Mouse (Mus musculus) layer of hippocampus, adult 11-12 months (tissue): ENCODE results near the gene Ifnar2.

Experiments
- DNase-seq: peaks from one replicate; pipeline ENCODE4 v3.0.0; 2022; ENCODE audit warnings: low spot score

The Ifnar2 gene

DNA sequence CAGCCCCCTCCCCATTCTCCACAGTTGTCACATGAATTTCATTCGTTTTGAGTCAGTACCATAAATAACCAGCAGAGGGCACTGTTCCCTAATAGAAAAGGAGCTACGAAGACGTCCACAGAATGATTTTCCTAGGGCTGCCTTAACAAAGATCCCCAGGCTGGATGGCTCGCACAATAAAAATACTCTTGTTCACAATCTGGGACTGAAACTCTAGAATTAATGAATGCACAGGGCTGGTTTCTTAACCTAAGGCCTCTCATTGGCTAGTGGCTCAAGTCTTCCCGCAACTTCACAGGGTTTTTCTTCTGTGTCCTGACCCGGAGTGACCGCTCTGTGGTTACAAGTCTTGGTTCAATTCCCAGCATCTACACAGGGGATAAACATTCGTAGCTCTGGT, 14.0 kb upstream of the Ifnar2 start:
- DNase-seq: peak; percentile 68

DNA sequence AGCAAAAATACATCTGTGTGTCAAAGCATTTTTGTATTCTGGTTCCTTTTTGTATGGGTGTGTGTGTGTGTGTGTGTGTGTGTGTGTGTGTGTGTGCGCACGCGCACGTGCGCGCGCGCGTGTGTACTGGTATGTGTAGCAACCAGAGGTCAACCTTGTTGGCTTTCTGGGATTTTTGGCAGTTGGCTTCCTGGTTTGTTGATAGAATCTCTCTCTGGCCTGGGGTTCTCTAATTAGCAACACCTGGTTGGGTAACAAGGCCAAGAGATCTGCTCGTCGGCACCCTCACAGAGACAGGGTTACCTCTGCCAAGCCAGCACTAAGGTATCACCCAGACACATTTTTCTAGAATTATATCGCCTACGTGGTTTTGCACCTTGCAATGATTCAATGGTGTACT, 13.1 kb upstream of the Ifnar2 start:
- no peak for DNase-seq

DNA sequence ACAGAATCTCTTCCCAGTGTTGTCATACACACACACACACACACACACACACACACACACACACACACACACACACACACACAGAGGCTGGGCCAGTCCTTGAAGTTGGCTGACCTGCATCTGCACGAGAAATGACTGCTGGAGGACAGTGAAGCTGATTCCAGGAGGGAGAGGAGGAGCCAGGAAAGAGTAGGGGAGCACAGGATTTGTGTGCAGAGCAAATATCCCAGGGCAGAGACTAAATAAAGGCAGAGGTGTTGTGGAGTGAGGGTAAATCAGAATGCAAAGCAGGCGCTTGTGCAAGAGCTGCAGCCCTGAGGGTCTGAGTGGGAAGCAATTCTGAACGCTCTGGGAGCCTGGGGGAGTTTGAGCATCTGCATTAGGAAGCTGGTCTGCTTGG, 12.4 kb upstream of the Ifnar2 start:
- no peak for DNase-seq

DNA sequence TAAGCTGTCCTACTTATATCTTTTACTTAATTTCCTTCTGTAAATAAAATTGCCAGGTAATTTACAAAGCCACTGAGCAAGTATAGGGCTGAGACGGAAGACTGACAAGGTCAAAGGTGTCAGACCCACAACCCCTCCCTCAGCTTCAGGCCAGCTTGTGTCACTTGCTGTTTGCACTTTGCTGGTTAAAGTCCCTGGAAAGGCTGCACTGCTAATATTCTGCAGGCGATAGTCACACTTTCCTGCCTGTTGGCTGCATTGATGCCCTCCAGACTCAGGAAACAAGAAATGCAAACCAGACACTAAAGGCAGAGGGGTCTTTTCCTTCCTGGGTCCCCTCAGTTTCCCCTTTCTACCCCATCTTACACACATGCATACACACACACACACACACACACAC, 10.6 kb upstream of the Ifnar2 start:
- no peak for DNase-seq

DNA sequence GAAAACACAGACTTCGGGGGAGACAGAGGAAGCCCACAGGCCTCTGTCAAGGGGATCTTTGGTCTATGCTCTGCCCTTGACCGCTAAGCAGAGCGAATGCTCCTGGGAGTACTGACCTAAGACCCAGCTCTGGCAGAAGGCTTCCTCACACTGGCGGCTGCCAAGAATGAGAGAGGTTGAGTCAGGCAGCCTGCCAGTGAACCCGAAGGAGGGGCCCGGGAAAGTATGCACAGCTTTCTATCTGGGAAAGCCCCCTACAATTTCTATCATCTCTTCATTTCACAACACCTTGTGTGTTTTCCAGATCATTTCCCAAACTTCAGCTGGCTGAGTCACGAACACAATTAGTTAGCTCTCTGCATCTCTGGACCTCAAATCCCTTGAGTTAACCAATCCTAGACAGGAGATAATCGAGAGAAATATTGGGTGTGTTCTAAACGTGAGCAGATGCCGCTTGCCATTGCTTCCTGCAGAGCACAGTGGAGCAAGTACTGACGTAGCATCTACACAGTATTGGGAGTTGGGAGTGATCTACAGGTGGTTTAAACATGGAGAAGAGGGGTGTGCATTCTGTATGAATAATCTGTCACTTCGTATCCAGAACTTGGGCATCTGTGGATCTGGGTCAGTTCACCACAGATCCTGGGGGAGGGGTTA, 9.8 kb upstream of the Ifnar2 start:
- DNase-seq: no peak

DNA sequence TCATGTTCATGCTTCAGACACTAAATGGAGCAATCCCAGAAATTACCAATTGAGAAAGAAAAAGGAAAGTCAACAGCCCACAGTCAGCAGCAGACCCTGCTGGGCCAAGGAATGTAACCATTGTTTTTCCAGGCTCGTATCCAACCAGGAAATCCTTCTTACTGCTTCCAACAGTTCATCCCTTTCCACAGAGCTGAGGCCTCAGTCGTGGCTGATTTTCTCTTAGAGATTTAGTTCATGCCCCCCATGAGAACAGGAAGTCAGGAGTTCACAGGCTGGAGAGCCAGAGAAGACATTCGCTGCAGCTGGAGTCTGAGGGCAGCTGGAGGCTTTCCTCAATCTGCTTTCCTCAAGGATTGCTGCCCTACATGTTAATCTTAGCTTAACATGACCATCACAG, 9.1 kb upstream of the Ifnar2 start:
- DNase-seq: no peak

DNA sequence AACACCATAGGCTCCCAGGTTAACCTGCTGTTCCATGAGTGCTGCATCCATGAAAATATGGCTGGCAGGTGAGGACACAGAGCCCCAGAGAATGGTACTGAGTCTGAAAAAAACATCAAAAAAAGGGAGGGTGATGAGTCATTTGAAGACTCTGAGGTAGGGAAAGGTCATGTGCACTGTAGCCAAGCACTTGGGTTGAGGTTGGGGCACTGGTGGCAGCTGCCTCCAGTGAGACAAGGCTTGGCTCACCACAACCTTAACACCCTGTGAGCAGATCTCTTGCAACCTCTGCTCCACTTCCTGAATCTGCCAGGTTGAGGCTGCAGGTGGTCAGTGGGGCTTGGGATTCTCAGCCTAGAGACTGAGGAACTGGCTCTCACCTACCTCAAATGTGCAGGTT, 6.0 kb upstream of the Ifnar2 start:
- DNase-seq: no peak

DNA sequence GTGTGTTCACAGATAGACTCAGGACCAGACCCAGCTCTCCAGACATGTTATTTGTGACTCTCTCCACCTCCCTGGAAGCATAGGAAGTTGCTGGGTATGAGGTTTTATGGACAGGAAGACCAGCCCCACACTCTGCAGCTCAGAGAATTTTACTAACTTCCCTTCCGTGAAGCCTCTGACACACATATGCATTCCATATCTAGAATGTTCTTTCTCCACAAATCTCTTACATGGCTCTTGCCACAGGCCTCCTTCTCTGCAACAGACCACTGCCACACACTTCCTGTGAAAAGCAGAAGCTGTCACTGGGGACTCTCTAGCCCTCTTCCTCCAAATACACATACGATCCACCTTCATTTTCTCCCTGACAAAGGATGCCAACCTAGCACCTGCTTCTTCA, 5.5 kb upstream of the Ifnar2 start:
- no peak for DNase-seq

DNA sequence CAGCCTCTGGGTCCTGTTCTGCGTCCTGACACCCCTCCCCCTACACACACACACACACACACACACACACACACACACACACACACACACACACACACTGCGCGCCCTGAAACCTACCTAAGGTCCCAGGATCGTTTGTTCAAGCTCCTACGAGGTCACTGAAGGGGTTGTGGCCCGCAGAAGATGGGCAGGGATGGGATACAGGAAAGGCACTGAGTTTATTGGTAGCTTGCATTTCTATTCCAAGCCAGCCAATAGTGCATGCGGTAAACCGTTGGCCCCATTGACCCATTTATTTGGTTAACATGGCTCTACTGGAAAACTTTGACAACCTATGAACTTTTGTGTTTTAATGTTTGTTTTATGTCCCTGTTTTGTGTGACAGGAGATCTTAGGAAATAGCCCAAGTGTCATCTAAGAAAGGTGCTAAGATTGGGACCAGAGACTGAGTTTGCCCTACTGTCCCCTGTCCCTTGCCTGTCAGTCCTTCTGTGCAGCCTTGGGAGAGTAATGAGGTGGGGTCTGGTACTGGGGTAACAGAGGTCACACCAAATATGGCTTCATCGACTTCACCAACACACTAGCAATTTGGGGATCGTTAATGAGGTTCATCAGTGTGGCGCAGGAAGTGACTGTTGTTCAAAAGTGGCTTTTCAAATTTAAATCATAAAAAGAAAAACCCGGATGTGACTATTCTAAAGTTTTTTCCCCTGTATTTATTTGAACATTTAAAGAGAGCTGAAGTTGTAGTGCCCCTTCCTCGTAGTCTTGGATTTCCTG, 1.1 kb downstream of the Ifnar2 start:
- no peak for DNase-seq

DNA sequence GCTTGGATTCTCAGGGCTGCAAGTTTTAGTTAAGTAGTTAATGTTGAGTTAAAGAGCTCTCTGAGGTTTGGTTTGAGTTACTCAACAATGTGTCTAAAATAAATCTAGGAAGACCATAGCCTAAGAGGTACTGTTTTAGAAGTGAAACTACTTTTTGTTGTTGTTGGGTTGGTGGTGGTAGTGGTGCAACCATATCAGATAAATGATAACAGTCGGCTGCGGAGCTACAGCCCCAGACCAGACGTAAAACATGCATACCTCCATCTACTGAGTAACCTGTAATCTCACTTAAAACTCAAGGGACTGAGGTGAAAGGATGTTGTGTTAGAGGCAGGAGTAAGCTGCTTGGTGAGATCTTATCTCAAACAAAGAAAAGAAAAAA, 1.7 kb downstream of the Ifnar2 start:
- no peak for DNase-seq

DNA sequence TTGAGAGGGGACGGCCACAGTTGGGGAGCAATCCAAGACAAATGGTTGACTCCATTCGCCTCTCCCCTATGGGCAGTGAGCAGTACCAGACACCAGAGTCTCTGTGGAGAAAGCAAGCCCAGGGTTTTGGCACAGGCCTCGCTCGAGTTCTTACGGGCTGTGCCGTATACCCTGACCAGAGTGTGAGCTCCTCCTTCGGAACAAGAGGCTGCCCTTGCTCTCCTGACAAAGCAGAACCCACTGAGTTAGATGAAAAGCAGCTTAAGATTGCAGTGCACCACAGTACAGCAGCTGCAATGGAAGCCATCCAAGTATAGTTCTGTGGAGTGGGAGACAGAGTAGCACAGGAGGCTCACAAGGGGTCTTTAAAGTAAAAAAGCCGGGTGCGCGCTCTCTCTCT, 4.1 kb downstream of the Ifnar2 start:
- no peak for DNase-seq

DNA sequence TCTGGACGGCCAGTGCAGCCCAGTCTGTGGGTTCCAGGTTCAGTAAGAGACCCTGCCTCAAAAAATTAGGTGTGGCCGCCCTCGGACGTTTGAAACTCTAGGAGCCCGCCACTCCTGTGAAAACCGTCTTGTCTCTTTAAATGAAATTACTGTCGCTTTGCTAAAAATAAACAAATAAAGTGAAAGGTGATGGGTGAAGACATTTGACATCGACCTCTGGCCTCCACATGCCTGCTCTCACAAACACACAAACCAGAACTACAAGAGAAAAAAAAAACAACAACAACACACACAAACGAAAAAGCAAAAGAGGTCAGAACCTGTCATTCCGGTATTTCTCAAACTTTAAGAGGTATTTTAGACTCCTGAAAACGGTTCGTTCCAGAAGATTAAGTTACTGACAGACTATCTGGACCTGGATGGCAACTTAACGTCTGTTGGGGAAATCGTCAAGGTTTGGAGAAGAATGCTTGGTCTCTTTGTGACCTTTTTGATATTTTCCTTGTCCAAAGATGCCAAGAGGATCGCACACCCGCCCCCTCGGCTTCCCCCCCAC, 5.9 kb downstream of the Ifnar2 start:
- no peak for DNase-seq

DNA sequence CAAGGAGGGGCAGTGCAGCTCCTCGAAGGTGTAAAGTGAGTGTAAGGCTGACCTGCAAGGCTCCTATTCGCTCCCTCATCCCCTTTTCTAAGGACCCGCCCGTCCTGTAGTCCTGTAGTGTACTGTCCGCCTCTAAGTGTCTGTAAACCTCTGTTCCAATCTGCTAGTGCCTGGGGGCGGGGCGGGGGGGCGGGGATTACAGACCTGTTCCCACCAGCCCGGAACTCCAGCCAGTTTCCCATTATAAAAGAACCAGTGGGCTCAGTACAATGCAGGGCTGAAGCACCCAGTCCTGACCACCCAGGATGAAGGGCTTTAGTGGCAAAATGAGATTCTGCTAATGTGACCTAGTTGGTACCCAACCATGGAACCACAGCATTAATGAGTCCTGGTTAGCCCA, 6.4 kb downstream of the Ifnar2 start:
- DNase-seq: no peak

DNA sequence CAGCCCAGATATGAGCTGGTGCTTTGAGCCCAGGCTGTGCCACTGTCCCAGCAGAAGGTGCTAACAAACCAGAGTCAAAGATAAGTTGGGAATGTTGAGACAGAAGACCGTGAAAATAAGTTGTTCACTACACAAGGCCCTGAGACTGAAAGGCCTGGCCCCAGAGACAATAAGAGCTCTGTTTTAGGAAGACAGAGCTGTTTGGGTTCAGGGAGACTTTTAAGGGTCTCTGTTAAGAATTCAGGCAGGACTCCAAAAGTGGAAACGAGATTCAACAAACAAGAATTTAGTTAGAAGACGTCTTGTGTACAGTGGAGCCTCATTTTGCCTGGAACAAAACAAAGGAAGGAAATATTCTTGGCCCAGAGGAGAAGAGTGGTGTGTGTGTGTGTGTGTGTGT, 6.8 kb downstream of the Ifnar2 start:
- DNase-seq: no peak

DNA sequence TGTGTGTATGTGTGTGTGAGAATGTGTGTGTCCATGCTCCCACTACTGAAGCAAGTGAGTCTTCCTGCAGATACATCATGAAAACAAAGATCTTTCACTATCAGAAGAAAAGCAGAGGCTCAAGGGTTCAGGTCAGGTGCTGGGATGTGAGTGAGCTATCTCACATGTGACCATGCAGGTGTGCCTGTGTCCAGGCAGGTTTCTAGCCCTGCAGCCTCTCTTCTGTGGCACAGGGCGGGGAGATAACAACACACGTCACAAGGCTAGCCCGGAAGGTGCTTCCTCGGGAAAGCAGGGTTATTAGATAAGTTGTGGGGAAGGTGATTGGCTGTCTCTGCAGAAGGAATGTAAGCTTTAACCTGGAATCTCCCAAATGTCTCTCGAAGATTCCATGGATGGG, 7.6 kb downstream of the Ifnar2 start:
- DNase-seq: no peak

DNA sequence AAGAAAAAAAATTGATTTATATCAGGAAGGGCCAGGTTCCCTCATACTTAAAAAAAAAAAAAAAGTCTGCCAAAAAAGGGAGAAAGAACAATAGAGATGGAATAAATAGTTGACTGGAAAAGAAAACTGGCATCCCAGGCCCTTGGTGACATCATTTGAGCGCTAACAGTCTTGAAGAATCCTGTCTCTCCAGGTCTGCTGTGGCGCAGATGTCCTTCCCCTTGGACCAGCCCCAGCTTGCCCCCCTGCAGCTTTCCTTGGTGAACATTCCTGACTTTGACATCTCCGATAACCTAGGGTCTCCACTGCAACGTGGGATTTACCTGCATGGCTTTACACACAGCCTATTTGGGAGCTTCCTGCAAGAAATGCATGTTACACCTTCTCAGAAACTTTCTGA, 9.0 kb downstream of the Ifnar2 start:
- DNase-seq: no peak

DNA sequence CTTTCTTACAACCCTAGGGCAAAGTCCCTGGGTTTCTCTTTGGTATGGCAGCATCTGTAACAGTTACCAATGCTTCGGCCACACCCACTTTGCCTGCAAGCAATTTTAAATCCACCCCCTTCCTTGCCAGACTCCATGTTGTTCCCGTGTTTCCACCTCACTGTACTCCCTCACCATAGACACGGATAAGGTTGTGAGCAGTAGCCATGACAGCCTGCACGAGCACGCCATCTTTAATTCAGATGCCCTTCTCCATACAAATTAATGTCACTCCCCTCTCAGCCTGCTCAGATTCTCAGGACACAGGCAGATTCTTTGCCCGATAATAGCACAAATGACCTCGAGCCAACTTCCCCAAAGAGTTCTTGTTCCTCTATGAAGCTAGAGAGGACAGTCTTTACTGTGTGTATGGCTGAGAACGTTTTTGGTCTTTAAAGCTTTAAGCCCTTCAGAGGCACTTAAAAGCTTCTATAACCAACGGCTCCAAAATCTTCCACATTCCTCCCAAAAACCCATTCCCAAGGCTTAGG, 9.7 kb downstream of the Ifnar2 start:
- no peak for DNase-seq

DNA sequence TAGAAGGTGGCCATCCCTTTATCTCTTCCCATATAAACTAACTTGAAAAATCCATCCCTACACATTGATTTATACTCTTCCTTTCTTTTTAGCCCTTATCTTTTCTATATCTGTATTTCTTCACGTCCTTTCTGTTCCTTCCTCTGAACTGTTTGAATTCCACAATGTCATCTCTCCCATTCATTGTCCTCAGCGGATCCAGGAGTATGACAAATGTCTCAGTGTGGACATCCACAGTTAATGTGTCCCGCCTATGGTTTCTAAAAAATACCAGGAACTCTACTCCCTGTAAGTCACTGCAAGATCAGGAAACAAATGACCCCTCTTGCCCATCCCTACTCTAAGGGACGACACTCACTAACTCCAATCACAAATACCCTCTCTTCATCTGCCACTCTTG, 11.6 kb downstream of the Ifnar2 start:
- no peak for DNase-seq

DNA sequence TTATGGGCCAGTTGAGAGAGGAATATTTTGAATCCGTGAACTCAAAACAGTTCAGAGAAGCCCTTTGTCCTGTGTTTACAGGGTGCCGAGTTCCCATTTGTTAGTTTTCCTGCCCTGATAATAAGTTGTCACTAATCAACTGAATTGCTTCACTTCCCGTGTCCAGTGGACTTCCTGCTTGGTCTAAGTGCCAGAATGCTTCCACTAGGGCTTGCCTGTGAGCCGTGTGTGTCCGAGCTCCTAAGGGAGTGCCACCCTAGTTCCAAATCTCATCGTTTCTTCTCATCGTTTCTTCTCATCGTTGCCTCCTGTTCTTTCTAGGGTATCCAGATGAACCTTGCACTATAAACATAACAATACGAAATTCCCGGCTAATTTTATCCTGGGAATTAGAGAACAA, 13.0 kb downstream of the Ifnar2 start:
- no peak for DNase-seq

DNA sequence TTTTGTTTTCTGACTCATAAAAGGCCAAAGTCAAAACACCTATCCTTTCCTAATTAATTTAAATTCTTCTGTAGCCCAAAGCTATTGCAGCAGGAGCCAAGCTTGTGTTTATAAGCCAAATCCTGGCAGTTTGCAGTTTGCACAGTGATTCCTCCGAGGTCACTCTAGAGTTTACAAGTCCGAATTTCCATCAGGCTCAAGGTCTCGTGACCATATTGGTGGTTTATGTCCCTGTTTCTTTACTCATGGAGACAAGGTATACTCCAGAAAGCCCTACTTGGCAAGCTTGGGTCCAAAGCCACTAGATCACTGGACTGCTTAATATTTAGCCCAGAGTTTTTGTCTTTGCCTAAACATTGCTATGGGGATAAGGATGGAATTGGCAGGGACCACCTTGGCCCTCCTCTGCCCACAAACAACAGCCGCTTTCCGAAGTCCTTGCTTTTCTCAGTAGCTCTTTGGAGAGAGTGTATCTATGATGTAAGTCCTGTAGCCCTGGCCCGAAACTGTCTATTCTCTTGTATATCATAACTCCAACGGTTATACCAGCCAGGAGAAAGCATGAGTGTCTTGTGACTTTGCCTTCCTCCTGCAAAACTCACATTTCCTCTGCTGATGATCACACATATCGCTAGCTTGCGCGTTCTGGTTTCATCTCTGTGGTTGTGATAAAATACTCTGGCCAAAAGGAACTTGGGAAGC, 14.0 kb downstream of the Ifnar2 start:
- DNase-seq: no peak

DNA sequence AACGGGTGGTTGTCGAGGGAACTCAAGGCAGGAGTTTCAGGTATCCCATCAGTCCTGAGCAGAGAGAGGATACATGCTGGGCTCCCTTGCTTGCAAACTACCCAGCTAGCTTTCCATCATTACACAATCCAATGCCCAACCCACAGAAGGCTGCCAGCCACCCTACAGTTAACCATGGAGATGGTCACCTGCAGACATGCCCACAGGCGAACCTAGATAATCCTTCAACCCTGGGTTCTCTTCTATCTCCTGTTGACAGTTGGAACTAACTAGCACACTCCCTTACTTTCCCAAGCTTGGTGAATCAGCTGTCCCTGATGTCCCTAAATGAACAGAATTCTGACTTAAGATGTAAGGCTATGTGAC, 14.5 kb downstream of the Ifnar2 start:
- DNase-seq: no peak

DNA sequence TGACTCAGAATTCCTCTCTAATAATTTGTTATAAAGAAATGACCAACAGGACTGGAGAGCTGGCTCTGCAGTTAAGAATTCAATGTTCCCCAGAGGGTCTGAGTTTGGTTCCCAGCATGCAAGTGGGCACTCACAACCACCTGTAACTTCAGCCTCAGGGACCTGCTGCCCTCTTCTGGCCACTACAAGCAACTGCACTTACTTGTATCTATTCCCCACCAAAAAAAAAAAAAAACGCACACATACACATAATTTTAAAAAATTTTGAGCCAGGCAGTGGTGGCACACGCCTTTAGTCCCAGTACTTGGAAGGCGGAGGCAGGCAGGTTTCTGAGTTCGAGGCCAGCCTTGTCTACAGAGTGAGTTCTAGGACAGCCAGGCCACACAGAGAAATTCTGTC, 17.5 kb downstream of the Ifnar2 start:
- DNase-seq: no peak

DNA sequence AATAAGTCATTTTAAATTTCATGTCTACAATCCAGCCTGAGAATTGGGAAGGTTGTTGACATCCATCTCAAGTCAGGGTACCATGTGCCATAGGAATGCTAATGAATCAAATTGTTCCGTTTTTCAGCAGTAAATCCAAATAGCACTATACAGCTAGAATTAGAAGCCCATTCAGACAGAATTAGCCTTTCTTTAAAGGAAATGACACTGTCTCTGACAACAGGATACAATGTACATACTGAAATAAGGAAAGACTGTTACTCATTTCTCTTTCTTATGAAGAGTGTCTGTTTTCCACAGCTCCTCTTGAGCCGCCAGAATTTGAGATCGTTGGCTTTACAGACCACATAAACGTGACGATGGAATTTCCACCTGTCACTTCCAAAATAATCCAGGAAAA, 18.8 kb downstream of the Ifnar2 start, which contains the start of gene Gm21970:
Gm21970 (plus strand) TSS at position 301 of the 400 bp plus-strand sequence.
- no peak for DNase-seq
